Mouse (Mus musculus) CH12.LX (cell line): ENCODE measurements at regions not wholly inside any gene's neighbourhood (a gene's known extent, or its start where the extent isn't known, plus 50 kb on each side); places are given as distances from the start of the nearest gene placed in this dataset.

Source experiments
- DNase-seq: peaks from one replicate; pipeline ENCODE4 v3.0.0-alpha.2; 2013; ENCODE audit errors: extremely low read depth
- H3K27ac ChIP-seq: 2 replicates; pipeline ENCODE4 v1.5.1; 2012; ENCODE audit warnings: low read depth, mild to moderate bottlenecking, control low read depth, moderate library complexity; ENCODE audit not compliant: insufficient read depth
- H3K27me3 ChIP-seq: replicated peaks from 2 replicates; pipeline ENCODE3; 2012; ENCODE audit warnings: inconsistent platforms
- H3K36me3 ChIP-seq, 2 experiments: replicated peaks in 1 of 2; 2 replicates each; pipeline versions ENCODE3 to v1.6.1; 2012; ENCODE audit warnings: inconsistent platforms in 1 of 2, low read length in 1 of 2, mild to moderate bottlenecking in 1 of 2, mixed read lengths in 1 of 2, moderate library complexity in 1 of 2; ENCODE audit not compliant: control insufficient read depth in 1 of 2, insufficient read depth in 1 of 2
- H3K4me1 ChIP-seq, 2 experiments: 2 replicates each; pipeline ENCODE4 v1.6.1; 2012; ENCODE audit warnings: inconsistent platforms in 1 of 2, moderate library complexity in 1 of 2; ENCODE audit not compliant: insufficient read depth in 2 of 2, control insufficient read depth in 1 of 2
- H3K4me2 ChIP-seq: 2 replicates; pipeline ENCODE4 v1.6.1; 2012; ENCODE audit warnings: low read depth, mild to moderate bottlenecking, control low read depth; ENCODE audit not compliant: poor library complexity, insufficient read depth, severe bottlenecking
- H3K4me3 ChIP-seq, 3 experiments: fragments of 150-350 bp in 1 of 3; sonication (generic) in 1 of 3; replicated peaks in 1 of 3; 2 replicates each; pipeline versions ENCODE3 to v1.5.1; 2011 to 2012; ENCODE audit warnings: low read depth in 2 of 3, low read length in 2 of 3, mild to moderate bottlenecking in 2 of 3, moderate library complexity in 2 of 3, control low read depth in 1 of 3, improper control_type of control experiment in 1 of 3, inconsistent platforms in 1 of 3, mixed read lengths in 1 of 3; ENCODE audit not compliant: poor library complexity in 1 of 3
- H3K79me2 ChIP-seq: replicated peaks from 2 replicates; pipeline ENCODE4 v1.6.1; 2012; ENCODE audit warnings: mild to moderate bottlenecking, moderate library complexity; ENCODE audit not compliant: control insufficient read depth, poor library complexity, insufficient read depth, severe bottlenecking; ENCODE audit errors: extremely low read depth
- H3K9ac ChIP-seq: 2 replicates; pipeline ENCODE4 v1.6.1; 2012; ENCODE audit warnings: low read depth, mild to moderate bottlenecking, control low read depth, moderate library complexity; ENCODE audit not compliant: insufficient read depth
- H3K9me3 ChIP-seq: replicated peaks from 2 replicates; pipeline ENCODE3; 2012; ENCODE audit warnings: low read length, inconsistent platforms, mixed read lengths
- CHD2 ChIP-seq: IDR thresholded peaks from 2 replicates; pipeline ENCODE4 v1.6.1; 2011; ENCODE audit warnings: low read length, improper control_type of control experiment
- CTCF ChIP-seq, 2 experiments: IDR thresholded peaks in 1 of 2; conservative IDR thresholded peaks in 1 of 2; 2 replicates each; pipeline ENCODE4 v1.5.1; 2011 to 2012; ENCODE audit warnings: low read depth in 2 of 2, low read length in 2 of 2, improper control_type of control experiment in 1 of 2, inconsistent platforms in 1 of 2, mild to moderate bottlenecking in 1 of 2, moderate library complexity in 1 of 2
- E2F4 ChIP-seq: IDR thresholded peaks from 2 replicates; pipeline ENCODE4 v1.6.1; 2011; ENCODE audit warnings: low read depth, low read length, improper control_type of control experiment; ENCODE audit not compliant: insufficient replicate concordance
- GABPA ChIP-seq: IDR thresholded peaks from 2 replicates; pipeline ENCODE4 v1.6.1; 2012; ENCODE audit warnings: low read depth, low read length, improper control_type of control experiment, inconsistent platforms; ENCODE audit not compliant: insufficient replicate concordance
- HCFC1 ChIP-seq: IDR thresholded peaks from 2 replicates; pipeline ENCODE4 v1.6.1; 2012; ENCODE audit warnings: low read depth, mild to moderate bottlenecking, inconsistent platforms, low read length, improper control_type of control experiment
- IRF4 ChIP-seq: IDR thresholded peaks from 2 replicates; pipeline ENCODE4 v1.6.1; 2014; ENCODE audit warnings: low read depth, mild to moderate bottlenecking, inconsistent platforms, low read length, improper control_type of control experiment
- JUN ChIP-seq: IDR thresholded peaks from 2 replicates; pipeline ENCODE4 v1.6.1; 2011; ENCODE audit warnings: low read depth, mild to moderate bottlenecking, low read length, improper control_type of control experiment, moderate library complexity; ENCODE audit not compliant: insufficient read depth
- MYC ChIP-seq: IDR thresholded peaks from 2 replicates; pipeline ENCODE4 v1.6.1; 2011; ENCODE audit warnings: low read depth, mild to moderate bottlenecking, improper control_type of control experiment, low read length
- PAX5 ChIP-seq: IDR thresholded peaks from 2 replicates; pipeline ENCODE4 v1.6.1; 2012; ENCODE audit warnings: low read length, inconsistent platforms, mixed read lengths
- POLR2AphosphoS2 ChIP-seq: IDR thresholded peaks from 2 replicates; pipeline ENCODE4 v1.6.1; 2011; ENCODE audit warnings: low read depth, low read length, improper control_type of control experiment
- RCOR1 ChIP-seq: conservative IDR thresholded peaks from 2 replicates; pipeline ENCODE4 v1.6.1; 2012; ENCODE audit warnings: low read depth, mild to moderate bottlenecking, inconsistent platforms, low read length, improper control_type of control experiment
- SIN3A ChIP-seq: IDR thresholded peaks from 2 replicates; pipeline ENCODE4 v1.6.1; 2012; ENCODE audit warnings: low read length, improper control_type of control experiment, inconsistent platforms
- SMC3 ChIP-seq: IDR thresholded peaks from 2 replicates; pipeline ENCODE4 v1.6.1; 2011; ENCODE audit warnings: low read depth, low read length, improper control_type of control experiment
- UBTF ChIP-seq: IDR thresholded peaks from 2 replicates; pipeline ENCODE4 v1.6.1; 2012; ENCODE audit warnings: low read depth, mild to moderate bottlenecking, inconsistent platforms, low read length, improper control_type of control experiment, moderate library complexity
- USF2 ChIP-seq: conservative IDR thresholded peaks from 2 replicates; pipeline ENCODE4 v1.6.1; 2011; ENCODE audit warnings: low read depth, low read length, improper control_type of control experiment
- ZMIZ1 ChIP-seq: IDR thresholded peaks from 2 replicates; pipeline ENCODE4 v1.6.1; 2012; ENCODE audit warnings: low read depth, mild to moderate bottlenecking, inconsistent platforms, low read length, improper control_type of control experiment
- dilution Hi-C: fragments of 300-500 bp; cut with MboI; formaldehyde crosslinking; loops from 2 replicates; pipeline ENCODE4 v1.14.3; 2020; ENCODE audit warnings: low sequenced_read_pairs; ENCODE audit not compliant: extremely low pct_unique_long_range_greater_than_20kb, extremely low pct_ligation_motif_present
- in situ Hi-C: fragments of 300-500 bp; cut with MboI; formaldehyde crosslinking; loops from 3 replicates; pipeline ENCODE4 v1.14.3; 2019; ENCODE audit warnings: low sequenced_read_pairs, low pct_ligation_motif_present, low pct_unique_long_range_greater_than_20kb, mixed read lengths

- H3K9me3 ChIP-seq = no peaks in the 10 kb centered on the region
- dilution Hi-C loops = no loop called here
- no peaks in the 10 kb centered on the region for H3K79me2 ChIP-seq
- H3K9ac ChIP-seq = no peak overlapping the region
- H3K4me1 ChIP-seq = peaks cover 6 to 40% of the 10 kb centered on the region in 2 experiments; a peak in 3 of 4 replicates
- no peak overlapping the region for H3K27ac ChIP-seq
- H3K4me3 ChIP-seq = no peak overlapping the region
- H3K36me3 ChIP-seq = no peaks in the 10 kb centered on the region
- H3K27me3 ChIP-seq = no peaks in the 10 kb centered on the region
- in situ Hi-C loops = no loop called here
- DNase-seq = no peak
- H3K4me2 ChIP-seq = no peak overlapping the region
- TF ChIP-seq ZMIZ1 (no peak), UBTF (no peak), IRF4 (no peak), JUN (no peak), HCFC1 (no peak), CTCF (conservative IDR thresholded peaks at IDR 0.05 in 1 of 2, IDR thresholded peaks at IDR 0.05 in 1 of 2; ENCODE audit: low read depth in 2 of 2, low read length in 2 of 2) (no peak), CHD2 (no peak), SMC3 (no peak), MYC (no peak), RCOR1 (no peak), E2F4 (no peak), PAX5 (no peak), GABPA (no peak), POLR2AphosphoS2 (no peak), USF2 (no peak), SIN3A (no peak)
Measured at GRCm38 (mm10) chr12:77099521-77099920, 137.5 kb upstream of the Max start.

- DNase-seq = no peak
- Histone ChIP-seq H3K79me2 (no peaks in the 10 kb centered on the region), H3K4me1 (peaks cover 9 to 47% of the 10 kb centered on the region in 2 experiments; a peak in 3 of 4 replicates)
- TF ChIP-seq IRF4 (no peak), E2F4 (no peak), JUN (no peak)
- TF ChIP-seq, all 38 proteins: peak for 0
- in situ Hi-C loops = no loop called here
- no peaks in the 10 kb centered on the region for H3K27me3 ChIP-seq
- H3K4me2 ChIP-seq = no peak overlapping the region
- no peaks in the 10 kb centered on the region for H3K36me3 ChIP-seq
- no peak overlapping the region for H3K27ac ChIP-seq
- no peak overlapping the region for H3K4me3 ChIP-seq
- dilution Hi-C loops = no loop called here
- no peak overlapping the region for H3K9ac ChIP-seq
- no peaks in the 10 kb centered on the region for H3K9me3 ChIP-seq
Measured at GRCm38 (mm10) chr12:77098821-77099220, 136.8 kb upstream of the Max start.
